Mouse (Mus musculus) spleen, embryonic (tissue): Measurements from ENCODE around the gene Aco2.
"Not testable (repeated sequence)": the region's sequence is repeated elsewhere in the genome, so short reads cannot be mapped to it uniquely, and the experiment has no call there.

Experiments used
- CTCF ChIA-PET: fragments of 350-600 bp; sonication (Branson Sonifier 250); formaldehyde crosslinking; loops from one replicate; lab custom pipeline; 2022; lab: Charles Lee

The Aco2 gene

GRCm38 (mm10) chr15:81864238-81864637, 7.9 kb upstream of the Aco2 start:
- CTCF ChIA-PET: no interaction called here

GRCm38 (mm10) chr15:81869985-81870384, 2.1 kb upstream of the Aco2 start:
- CTCF ChIA-PET: no interaction called here

GRCm38 (mm10) chr15:81871604-81872261, 376 bp upstream of the Aco2 start, which contains the start of gene Phf5a:
Gene Phf5a (minus strand): TSS chr15:81871911.
- CTCF ChIA-PET: interaction anchor here (0.7 kb wide), 1 partner anchor 308 kb away, joined by 6 read pairs; no protein-coding TSS in a partner anchor

GRCm38 (mm10) chr15:81879531-81880401, 7.7 kb downstream of the Aco2 start:
- CTCF ChIA-PET: interaction anchor here (0.6 kb wide), 2 partner anchors 24 to 47 kb away, joined by 3 to 8 read pairs; no protein-coding TSS in a partner anchor

GRCm38 (mm10) chr15:81882348-81882747, 10.2 kb downstream of the Aco2 start:
- CTCF ChIA-PET: interaction anchor here (0.6 kb wide), 1 partner anchor 195 kb away, joined by 3 read pairs; no protein-coding TSS in a partner anchor

- CTCF ChIA-PET: no interaction called here
These were observed 13.4 kb downstream of the Aco2 start for GRCm38 (mm10) chr15:81885418-81885934.

DNA sequence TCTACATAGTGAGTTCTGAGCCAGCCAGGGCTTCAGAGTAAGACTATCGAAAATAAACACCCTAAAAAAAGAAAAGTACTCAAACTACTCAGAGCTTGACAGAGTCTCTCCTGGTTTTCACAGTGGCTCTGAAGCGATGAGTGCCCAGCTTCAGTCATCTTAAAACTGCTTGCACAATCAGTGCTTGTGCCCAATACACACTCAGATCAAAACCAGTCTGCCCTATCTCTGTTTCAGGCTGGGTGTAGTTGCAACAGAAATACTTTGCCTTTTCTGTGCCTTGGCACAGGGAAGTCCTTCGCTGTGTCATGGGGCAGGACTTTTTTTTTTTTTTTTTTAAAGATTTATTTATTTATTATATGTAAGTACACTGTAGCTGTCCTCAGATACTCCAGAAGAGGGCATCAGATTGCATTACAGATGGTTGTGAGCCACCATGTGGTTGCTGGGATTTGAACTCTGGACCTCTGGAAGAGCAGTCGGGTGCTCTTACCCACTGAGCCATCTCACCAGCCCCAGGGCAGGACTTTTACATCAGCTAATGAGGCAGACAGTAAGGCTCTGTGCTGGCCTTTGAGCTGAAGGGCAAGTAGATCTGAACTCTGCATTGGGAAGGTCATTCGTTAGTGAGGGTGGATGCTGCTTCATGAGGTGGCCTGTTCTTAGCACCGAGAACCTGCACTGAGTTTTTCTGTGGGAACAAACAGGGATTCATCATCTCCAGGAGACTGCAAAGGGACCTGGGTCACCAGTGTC, 14.9 kb downstream of the Aco2 start:
- CTCF ChIA-PET: interaction anchor here (0.6 kb wide), 2 partner anchors 74 to 227 kb away, joined by 3 read pairs; partner anchors contain the start of gene Pmm1

DNA sequence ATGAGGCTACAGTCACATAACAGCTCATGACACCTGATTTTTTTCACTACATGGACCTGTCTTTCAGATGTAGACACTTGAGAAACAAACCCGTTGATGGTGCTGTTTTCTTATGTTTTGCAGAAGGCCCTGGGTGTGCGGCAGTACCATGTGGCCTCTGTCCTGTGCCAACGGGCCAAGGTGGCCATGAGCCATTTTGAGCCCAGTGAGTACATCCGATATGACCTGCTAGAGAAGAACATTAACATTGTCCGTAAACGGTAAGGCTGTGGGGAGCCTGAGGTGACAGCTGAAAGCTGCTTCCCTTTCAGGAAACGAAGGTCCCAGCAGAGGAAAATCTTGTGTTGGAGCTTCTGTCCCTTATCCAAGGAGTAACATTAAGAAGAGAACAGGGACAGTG, 17.1 kb downstream of the Aco2 start:
- CTCF ChIA-PET: no interaction called here

- CTCF ChIA-PET: interaction anchor here (0.6 to 0.7 kb wide), 2 partner anchors 42 to 57 kb away, joined by 3 to 5 read pairs; no protein-coding TSS in a partner anchor
These were observed 19.2 kb downstream of the Aco2 start for GRCm38 (mm10) chr15:81891140-81891802.

DNA sequence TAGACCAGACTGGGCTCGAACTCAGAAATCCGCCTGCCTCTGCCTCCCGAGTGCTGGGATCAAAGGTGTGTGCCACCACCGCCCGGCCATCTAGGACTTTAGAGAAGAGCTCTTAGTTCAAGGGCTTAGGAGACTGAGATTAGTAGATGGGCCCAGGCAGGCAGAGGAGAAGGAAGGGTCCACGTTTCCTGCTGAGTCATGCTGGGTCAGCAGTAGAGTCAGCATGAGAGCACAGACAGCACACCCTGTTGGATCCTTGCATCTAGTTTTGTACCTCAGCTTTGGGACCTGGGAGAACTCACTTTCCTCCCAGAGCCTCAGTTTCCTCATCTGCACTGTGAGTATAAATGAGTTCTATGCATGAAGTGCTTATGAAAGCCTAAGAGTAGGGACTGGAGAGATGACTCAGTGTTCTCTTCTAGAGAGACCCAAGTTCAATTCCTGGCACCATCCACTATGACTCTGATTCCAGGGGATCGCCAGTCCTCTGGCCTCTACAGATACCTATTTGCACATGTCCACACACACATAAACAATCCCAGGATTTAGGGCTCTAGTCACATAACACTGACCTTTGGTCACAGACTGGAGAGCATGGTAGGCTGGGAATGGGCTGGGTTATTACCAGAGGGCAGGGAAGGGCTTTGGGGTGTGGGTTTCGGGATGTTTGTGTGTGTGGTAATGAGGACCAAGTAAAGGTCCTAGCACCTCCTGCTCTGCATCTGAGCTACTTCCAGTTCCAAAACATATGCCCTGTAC, 19.9 kb downstream of the Aco2 start:
- CTCF ChIA-PET: interaction anchor here (0.6 to 0.7 kb wide), 3 partner anchors 43 to 433 kb away, joined by 3 to 5 read pairs (median 5); no protein-coding TSS in a partner anchor

DNA sequence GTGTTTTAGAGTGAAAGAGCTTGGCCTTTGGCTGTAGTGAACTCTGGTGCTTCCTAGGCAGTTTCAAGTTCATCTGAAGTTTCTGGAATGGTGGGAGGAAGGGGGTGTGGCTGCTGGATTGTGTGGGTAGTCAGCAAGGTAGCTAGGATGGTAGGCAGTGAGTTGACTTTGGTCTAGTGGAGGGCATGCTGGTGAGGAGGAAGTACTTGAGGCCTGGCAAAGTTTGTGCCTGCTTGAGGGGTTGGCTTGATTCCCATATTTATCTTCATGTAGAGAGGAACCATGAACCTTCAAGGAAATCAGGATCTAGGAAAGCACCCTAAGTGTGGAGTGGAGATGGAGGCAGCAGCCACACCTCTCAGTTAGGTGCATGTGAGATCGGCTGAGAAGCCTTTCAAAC, 21.9 kb downstream of the Aco2 start:
- CTCF ChIA-PET: interaction anchor here (0.6 to 0.7 kb wide), 2 partner anchors 60 to 75 kb away, joined by 3 to 5 read pairs; no protein-coding TSS in a partner anchor

- CTCF ChIA-PET: no interaction called here
These were observed 24.3 kb downstream of the Aco2 start for GRCm38 (mm10) chr15:81896407-81896806.

- CTCF ChIA-PET: no interaction called here
These were observed 25.6 kb downstream of the Aco2 start for GRCm38 (mm10) chr15:81897607-81898285.

GRCm38 (mm10) chr15:81898751-81899150, 26.6 kb downstream of the Aco2 start:
- CTCF ChIA-PET: no interaction called here

GRCm38 (mm10) chr15:81904939-81905338, 32.8 kb downstream of the Aco2 start:
- CTCF ChIA-PET: interaction anchor here (0.7 kb wide), 1 partner anchor 74 kb away, joined by 4 read pairs; no protein-coding TSS in a partner anchor

DNA sequence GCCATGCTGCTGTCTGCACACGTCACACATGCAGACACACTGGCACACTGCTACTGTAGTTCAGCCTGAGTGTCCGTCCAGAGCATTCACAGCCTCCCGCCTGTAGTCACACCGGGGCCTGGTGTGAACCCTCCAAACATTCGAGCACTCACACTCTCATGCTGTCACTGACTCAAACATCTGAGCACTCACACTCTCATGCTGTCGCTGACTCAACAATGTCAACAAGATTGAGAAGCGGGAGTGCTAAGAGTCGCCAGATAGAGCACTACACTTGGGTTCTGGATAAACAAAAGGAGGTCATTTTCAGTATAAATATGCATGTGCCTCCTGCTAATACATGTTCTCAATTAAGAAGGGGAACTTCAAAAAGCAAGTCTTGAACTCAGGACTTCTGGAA, 35.8 kb downstream of the Aco2 start:
- CTCF ChIA-PET: no interaction called here

DNA sequence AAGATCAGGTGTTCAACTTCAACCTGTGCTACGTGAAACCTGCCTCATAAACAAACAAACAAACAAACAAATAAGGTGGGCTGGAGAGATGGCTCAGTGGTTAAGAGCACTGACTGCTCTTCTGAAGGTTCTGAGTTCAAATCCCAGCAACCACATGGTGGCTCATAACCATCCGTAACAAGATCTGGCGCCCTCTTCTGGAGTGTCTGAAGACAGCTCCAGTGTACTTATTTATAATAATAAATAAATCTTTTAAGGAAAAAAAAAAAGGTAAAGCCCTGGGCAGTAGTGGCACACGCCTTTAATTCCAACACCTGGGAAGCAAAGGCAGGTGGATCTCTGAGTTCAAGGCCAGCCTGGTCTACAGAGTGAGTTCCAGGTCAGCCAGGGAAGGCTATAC, 36.7 kb downstream of the Aco2 start:
- CTCF ChIA-PET: not testable (repeated sequence)

DNA sequence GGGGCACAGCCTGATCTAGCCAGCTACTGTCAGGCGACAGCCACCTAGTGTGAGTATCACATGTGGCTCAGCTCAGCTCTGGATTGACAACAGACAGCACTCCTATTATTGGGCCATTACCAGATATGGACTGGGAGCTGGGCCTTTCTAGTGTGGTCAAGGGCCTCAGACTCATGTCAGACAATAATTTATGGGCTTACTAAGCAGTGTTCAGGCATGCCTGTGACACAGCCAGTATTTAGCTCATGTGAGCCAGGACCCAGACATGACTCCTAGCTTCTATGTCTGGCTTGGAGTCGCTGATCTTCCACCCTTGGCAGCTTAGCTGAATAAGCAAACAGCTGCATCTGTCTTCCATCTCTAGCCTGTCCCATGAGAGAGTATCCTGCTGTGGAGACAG, 40.4 kb downstream of the Aco2 start:
- CTCF ChIA-PET: no interaction called here

GRCm38 (mm10) chr15:81914668-81915067, 42.6 kb downstream of the Aco2 start:
- CTCF ChIA-PET: no interaction called here
